Mouse (Mus musculus): Measurements from ENCODE around the gene Pidd1.

GRCm38 (mm10) chr7:141485606-141486005, 41.8 kb upstream of the Pidd1 start:
- TF ChIP-seq EP300 (IDR thresholded peaks at IDR 0.05; ENCODE audit: low read length) (no peak), ELF1 (IDR thresholded peaks at IDR 0.05; ENCODE audit: low read depth, low read length) (no peak), HCFC1 (IDR thresholded peaks at IDR 0.05; ENCODE audit: low read depth, low read length) (no peak), MXI1 (IDR thresholded peaks at IDR 0.05; ENCODE audit: low read depth, low read length) (no peak), IRF4 (IDR thresholded peaks at IDR 0.05; ENCODE audit: low read depth, low read length) (no peak), POLR2A (IDR thresholded peaks at IDR 0.05; ENCODE audit: low read depth, low read length) (no peak), RAD21 (IDR thresholded peaks at IDR 0.05; ENCODE audit: low read depth, low read length) (no peak), CTCF (conservative IDR thresholded peaks at IDR 0.05 in 1 of 2, IDR thresholded peaks at IDR 0.05 in 1 of 2; ENCODE audit: low read depth in 2 of 2, low read length in 2 of 2) (no peak), E2F4 (IDR thresholded peaks at IDR 0.05; ENCODE audit: insufficient replicate concordance, low read depth, low read length) (no peak)

Data from CH12.LX (cell line).